Mouse (Mus musculus) lung, adult 18-20 months (tissue): ENCODE results near the gene Csf1.

Experiments
- DNase-seq, 2 experiments: peaks; one replicate each; pipeline ENCODE4 v3.0.0; 2022; ENCODE audit warnings: mixed read lengths in 2 of 2

Csf1 gene

GRCm38 (mm10) chr3:107759929-107760581, at the start of gene Csf1:
Csf1 (minus strand) TSS chr3:107760469.
- DNase-seq = peak; percentile 86 to 87

GRCm38 (mm10) chr3:107808013-107808750, 47.9 kb upstream of the Csf1 start:
- DNase-seq = no peak

- no peak for DNase-seq
Measured at GRCm38 (mm10) chr3:107807386-107807974, 47.2 kb upstream of the Csf1 start.

DNA sequence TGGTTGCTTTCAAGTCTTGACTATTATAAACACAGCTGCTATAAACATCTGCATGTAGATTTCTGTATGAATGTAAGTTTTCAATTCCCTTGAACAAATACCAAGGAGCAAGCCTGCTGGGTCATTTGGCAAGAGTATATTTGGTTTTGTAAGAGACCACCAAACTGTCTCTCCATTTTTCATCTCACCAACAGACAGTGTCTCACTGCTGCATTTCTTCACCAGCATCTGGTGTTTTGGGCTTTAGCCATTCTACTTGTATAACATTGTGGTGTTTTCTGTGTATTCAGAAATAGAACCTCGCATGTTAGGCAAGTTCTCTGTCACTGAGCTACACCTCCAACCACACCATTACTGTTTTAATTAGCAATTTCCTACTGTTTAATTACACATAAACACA, 46.6 kb upstream of the Csf1 start:
- no peak for DNase-seq

DNA sequence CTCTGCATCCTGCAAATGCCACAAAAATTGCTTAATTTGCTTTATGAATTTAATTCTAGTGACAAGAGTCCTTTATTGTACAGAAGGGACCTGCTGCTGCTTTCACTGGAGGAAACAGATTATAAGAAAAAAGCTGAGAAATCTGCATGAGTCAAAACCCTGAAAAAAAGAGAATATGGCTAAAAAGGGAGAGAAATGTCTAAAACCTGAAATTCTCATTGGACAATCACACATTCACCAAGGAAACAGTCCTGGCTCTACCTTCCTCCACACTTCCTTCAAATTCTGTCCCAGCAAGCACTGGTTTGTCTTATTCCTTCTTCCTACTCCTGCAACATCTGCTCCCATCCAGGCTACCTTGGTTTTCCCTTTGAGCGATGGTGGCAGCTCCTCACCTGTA, 44.5 kb upstream of the Csf1 start:
- DNase-seq = no peak

GRCm38 (mm10) chr3:107802185-107802946, 42.1 kb upstream of the Csf1 start:
- DNase-seq = no peak

- no peak for DNase-seq
Measured at GRCm38 (mm10) chr3:107798946-107799345, 38.7 kb upstream of the Csf1 start.

GRCm38 (mm10) chr3:107796191-107796983, 36.1 kb upstream of the Csf1 start:
- DNase-seq = no peak

DNA sequence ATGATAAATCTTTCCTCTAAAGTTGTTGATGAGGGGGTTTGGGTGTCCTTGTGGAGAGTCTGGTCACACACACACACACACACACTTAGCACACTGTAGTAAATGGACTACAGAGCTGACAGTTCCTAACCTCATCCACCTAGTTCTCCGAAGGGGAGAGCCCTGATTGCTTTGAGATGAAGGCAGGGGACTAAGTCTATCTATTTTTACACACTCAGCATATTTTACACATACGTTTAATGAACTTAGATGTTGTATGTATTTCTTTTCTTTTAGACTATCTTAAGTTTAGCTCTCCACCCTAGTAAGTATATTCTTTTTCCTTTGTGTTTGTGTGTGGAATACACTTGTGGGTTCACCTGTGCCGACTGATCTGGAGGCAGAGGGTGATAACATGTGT, 34.6 kb upstream of the Csf1 start:
- no peak for DNase-seq

- peak; percentile 68 to 72 for DNase-seq
Measured at GRCm38 (mm10) chr3:107793300-107794201, 33.3 kb upstream of the Csf1 start.

DNA sequence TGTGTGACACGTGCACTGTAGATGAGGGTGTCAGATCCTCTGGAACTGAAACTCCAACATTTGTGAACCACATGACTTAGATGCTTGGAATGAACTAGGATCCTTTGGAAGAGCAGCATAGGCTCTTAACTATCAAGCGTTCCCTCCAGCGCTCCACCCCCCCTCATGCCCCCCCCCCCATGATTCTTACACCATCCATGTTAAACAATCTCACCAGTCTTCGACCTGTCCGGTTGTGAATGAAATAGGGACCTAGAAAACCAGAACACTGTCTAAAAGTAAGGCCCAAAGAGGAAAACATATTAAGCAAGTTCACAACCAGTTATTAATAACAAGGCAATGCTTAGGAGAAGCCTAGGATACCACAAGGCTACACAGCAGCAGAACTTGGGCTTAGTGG, 32.5 kb upstream of the Csf1 start:
- DNase-seq = no peak

GRCm38 (mm10) chr3:107790766-107791303, 30.6 kb upstream of the Csf1 start:
- DNase-seq = no peak

GRCm38 (mm10) chr3:107790227-107790626, 30.0 kb upstream of the Csf1 start:
- no peak for DNase-seq

DNA sequence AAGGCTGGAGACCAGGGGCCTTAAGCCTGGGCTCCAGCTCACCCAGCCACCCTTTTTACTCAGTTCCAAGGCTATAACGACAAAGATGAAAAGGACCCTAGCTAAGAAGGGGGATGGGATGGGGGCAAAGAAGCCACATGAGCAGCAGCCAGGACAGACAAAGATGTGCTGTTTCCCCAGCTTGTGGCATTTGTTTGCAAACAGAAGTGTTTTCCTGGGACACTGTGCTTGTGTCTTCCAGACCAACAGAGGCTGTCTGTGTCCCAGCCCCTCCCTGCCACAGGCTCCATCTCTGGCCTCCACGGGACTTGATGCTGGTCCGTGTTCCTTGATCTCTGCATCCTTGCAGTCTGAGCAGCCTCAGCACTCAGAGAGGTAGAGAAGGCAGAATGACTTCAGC, 28.6 kb upstream of the Csf1 start:
- DNase-seq = no peak

DNA sequence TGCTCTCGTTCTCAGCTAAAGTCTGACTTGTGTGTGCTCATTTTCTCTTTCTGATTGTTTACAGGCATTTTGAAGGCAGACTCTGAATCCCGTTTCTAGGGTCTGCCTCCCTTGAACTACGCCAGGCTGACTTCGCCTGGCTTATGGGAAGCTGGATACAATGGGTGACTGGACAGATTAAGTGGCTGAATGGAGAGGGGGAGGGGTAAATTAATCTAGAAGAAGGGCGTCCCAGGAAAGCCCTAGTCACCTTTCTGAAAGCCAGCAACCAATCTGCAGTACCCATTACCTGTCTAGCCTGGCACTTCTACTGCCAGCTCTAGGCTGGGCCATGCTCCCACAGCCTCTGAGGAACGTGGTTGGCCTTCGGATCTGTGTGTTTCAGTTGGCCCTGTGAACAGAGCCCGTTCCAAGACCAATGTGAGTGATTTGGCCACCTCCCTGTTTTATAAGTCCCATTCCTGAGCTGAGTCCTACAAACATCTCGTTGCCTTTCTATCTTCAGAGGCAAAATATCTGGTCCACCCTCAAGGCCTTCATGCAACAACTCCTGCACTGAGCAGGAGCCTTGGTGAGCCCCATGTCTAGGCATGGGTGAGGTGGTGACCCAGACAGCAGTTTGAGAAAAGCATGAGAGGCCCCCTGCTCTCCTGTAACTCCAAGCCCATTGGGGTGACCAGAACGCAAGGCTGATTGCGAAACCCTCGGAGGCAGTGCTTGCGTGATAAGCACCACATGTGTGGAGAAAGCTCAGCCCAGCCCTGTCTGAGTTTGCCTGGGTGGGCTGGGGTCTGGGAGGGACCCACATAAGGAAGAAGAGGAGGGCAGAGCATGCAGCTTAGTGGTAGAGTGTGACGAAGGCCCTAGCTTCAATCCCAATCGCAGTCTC, 27.6 kb upstream of the Csf1 start:
- peak in 1 of 2 experiments; percentile 42 for DNase-seq

DNA sequence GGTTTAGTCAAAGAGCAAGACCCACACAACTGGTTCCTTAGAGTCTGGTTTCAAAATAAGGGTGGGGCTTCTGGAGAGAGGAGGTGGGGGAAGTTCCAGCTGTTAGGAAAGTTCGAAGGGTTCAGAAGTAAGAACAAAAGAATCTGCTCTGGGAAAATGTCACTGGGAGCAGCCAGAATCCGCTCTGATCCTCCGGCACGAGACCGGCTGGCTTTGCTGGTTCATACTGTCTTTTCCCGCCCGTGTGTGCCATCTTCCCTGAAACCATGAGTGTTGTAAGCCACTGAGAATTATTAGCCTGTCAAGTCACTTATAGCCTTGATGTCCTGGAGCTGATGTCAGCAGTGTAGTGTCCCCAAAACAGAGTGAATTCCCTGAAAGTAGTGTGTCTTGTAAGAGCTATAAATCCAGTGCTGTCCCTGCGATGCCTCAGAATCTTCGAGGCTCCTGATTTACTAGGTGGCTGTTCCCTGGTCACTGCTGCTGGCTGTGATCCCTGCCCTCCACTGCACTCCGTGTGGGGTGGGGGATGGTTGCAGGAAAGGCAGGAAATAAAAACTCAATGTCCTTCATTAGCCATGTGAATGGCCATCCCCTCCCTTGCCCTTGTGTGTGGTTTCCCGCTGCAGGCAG, 26.8 kb upstream of the Csf1 start:
- DNase-seq = no peak

DNA sequence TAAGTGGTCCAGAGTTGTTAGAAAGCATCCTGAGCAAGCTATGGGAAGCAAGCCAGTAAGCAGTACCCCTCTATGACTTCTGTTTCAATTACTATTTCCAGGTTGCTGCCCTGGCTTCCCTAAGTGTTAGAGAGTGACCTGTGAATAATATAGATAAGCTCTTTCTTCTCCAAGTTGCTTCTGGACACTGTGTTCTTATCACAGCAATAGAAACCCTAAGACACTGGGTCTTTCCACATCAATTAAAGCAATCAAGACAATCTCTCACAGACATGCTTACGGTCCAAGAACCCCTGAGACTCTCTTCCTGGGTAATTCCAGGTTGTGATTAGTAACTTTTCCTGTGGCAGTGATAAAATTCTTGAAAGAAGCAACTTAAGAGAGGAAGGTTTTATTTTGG, 26.1 kb upstream of the Csf1 start:
- no peak for DNase-seq

DNA sequence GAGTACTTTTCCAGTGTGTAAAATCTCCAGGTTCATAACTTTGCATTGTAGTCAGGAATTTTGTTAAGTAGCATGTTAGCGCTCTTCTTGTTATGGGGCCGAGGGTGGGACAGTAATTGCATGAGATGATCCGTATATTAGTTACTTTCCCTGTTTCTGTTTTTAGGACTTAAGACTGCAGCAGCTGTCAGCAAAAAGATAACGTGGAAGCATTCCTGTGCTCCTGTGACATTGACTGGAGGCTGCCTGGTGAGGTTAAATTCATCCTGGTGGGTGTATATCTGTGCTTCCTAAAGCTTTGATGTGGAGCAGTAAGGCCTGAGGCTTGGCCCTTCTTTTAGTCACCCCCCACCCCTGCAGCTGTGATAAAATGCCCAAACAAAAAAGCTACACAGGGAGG, 25.3 kb upstream of the Csf1 start:
- DNase-seq = no peak

GRCm38 (mm10) chr3:107783315-107783714, 23.0 kb upstream of the Csf1 start:
- DNase-seq = peak in 1 of 2 experiments; percentile 33

DNA sequence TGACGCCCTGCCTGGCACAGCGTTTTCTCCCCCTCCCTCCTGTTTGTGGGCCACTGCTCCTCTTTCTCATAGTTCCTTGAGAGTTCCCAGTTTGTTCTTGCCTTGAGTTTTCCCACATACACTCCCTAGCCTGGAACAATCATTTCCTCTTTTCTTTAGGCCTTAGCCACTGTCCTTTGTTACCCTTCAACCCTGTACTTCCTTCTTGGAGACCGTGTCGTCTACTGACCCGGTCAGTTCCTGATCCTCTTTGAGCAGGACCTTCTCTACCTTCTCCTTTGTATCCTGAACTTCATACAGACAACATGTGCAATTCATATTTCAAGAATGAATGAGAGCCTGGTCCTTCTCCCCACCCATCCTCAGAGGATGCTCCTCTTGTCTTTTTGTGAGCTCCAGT, 21.0 kb upstream of the Csf1 start:
- no peak for DNase-seq
